ENCODE assay signal across 8 mouse cellular contexts in genomic region chr3:79559021-79559772, GRCm38 (mm10). TPM values are rescaled to one million over a fixed set of nuclear protein-coding genes. Genes with fewer than 3 reads are reported as not detected.
DNase-seq lines count a peak whose midpoint lies in the region; ATAC-seq lines count a peak whose summit lies in the region.

No protein-coding gene starts in this region.

- H3K36me3 ChIP-seq in forebrain, embryonic 16.5 days (ENCODE audit: control insufficient read depth, insufficient read depth), result no peaks in the 10 kb centered on the region
- H3K36me3 ChIP-seq in macrophage (ENCODE audit: inconsistent target), result peaks cover 13% of the 10 kb centered on the region; the same call in 1 of the 2 replicates

- peak; percentile 60 for ATAC-seq in forebrain, embryonic 16.5 days
- no peak for ATAC-seq in erythroblast, adult 5-6 weeks (replicated peaks; ENCODE audit: low FRiP score, poor library complexity, severe bottlenecking)

- H3K27ac ChIP-seq in forebrain, embryonic 16.5 days (ENCODE audit: low read length), result peak overlapping the region; percentile 47; the same call in 1 of the 2 replicates
- peak overlapping the region; percentile 54 for H3K27ac ChIP-seq in macrophage

- no peak overlapping the region for H3K9ac ChIP-seq in forebrain, embryonic 16.5 days (replicated peaks; ENCODE audit: low read depth, low read length)

- no peaks in the 10 kb centered on the region for H3K9me3 ChIP-seq in forebrain, embryonic 16.5 days (ENCODE audit: control insufficient read depth, low read length)

- no peak overlapping the region for H3K4me3 ChIP-seq in forebrain, embryonic 16.5 days (replicated peaks; ENCODE audit: low read length)
- H3K4me3 ChIP-seq in macrophage (ENCODE audit: inconsistent target), result no peak overlapping the region

- 74% methylated on average over 9 of the region's 9 CpGs for WGBS in forebrain, embryonic 16.5 days
- WGBS in macrophage (ENCODE audit: missing documents), result 35% methylated on average over 9 of the region's 9 CpGs

- peak; percentile 24 for DNase-seq in gastrocnemius, postnatal 10 days
- no peak for DNase-seq in gastrocnemius, postnatal 4 days (ENCODE audit: low spot score in 2 of 2)
- DNase-seq in Muller cell, postnatal 12 days (ENCODE audit: inconsistent ontology term), result peak; percentile 87
- DNase-seq in kidney, adult 8-10 months, result peak; percentile 88 to 91
- no peak for DNase-seq in thymus, adult 18-20 months

- peaks cover 11% of the 10 kb centered on the region for H3K4me1 ChIP-seq in forebrain, embryonic 16.5 days (replicated peaks; ENCODE audit: control insufficient read depth, insufficient read depth, low read length)

- H3K27me3 ChIP-seq in forebrain, embryonic 16.5 days (replicated peaks; ENCODE audit: control insufficient read depth, insufficient read depth, low read length), result no peaks in the 10 kb centered on the region

- H3K4me2 ChIP-seq in forebrain, embryonic 16.5 days (ENCODE audit: low read length), result no peak overlapping the region

- H3K79me2 ChIP-seq in macrophage (ENCODE audit: inconsistent target), result peaks cover 100% of the 10 kb centered on the region

RNA-seq across cellular contexts. Expression of gene Fnip2, which starts 8.4 kb away (rescaled TPM):
- total RNA-seq in gastrocnemius, postnatal 10 days (2021), result 1 to 10 TPM; 5.7 to 7.7 TPM
- 10 to 100 TPM; 10.3 to 10.6 TPM for total RNA-seq in gastrocnemius, postnatal 4 days (2021)
- 4.0 and 5.7 TPM in 2 replicates for polyA plus RNA-seq in forebrain, embryonic 16.5 days (2015; fragmentation: Nextera tagmentation; extraction: Ambion mirVana)
- total RNA-seq in macrophage (2018; cell fraction: chromatin; rRNA removed), result 1,000 to 10,000 TPM in 9 of 26 experiments, 100 to 1,000 TPM in 17; 297 to 1,489 (median 906) TPM
- total RNA-seq in macrophage (2018; cell fraction: cytosol; rRNA removed), result 100 to 1,000 TPM; 110 to 449 (median 248) TPM
- 1,000 to 10,000 TPM in 1 of 26 experiments, 100 to 1,000 TPM in 25; 324 to 1,078 (median 679) TPM for total RNA-seq in macrophage (2018; cell fraction: nucleus; rRNA removed)
- 87.1 to 150 TPM (median 126 TPM) in 3 replicates for polyA plus RNA-seq in macrophage (2018)
- 35.5 and 82.1 TPM in 2 replicates for total RNA-seq in erythroblast, adult 5-6 weeks (2015; ENCODE audit: low replicate concordance)
- total RNA-seq in erythroblast, adult 5-6 weeks (2017; ENCODE audit: low replicate concordance), result 93.3 and 101 TPM in 2 replicates

RNA-seq across cellular contexts. Expression of gene Ppid, which starts 31.9 kb away (rescaled TPM):
- 10 to 100 TPM; 39.3 to 42.8 TPM for total RNA-seq in gastrocnemius, postnatal 10 days (2021)
- total RNA-seq in gastrocnemius, postnatal 4 days (2021), result 10 to 100 TPM; 41.1 to 42.5 TPM
- polyA plus RNA-seq in forebrain, embryonic 16.5 days (2015; fragmentation: Nextera tagmentation; extraction: Ambion mirVana), result 161 and 169 TPM in 2 replicates
- total RNA-seq in macrophage (2018; cell fraction: chromatin; rRNA removed), result 100 to 1,000 TPM in 9 of 26 experiments, 10 to 100 TPM in 17; 63.0 to 144 (median 94.2) TPM
- total RNA-seq in macrophage (2018; cell fraction: cytosol; rRNA removed), result 10 to 100 TPM in 21 of 26 experiments, 1 to 10 TPM in 5; 7.4 to 21.1 (median 14.3) TPM
- 100 to 1,000 TPM in 5 of 26 experiments, 10 to 100 TPM in 21; 31.0 to 137 (median 61.1) TPM for total RNA-seq in macrophage (2018; cell fraction: nucleus; rRNA removed)
- 25.8 to 37.9 TPM (median 37.4 TPM) in 3 replicates for polyA plus RNA-seq in macrophage (2018)
- total RNA-seq in erythroblast, adult 5-6 weeks (2015; ENCODE audit: low replicate concordance), result 32.3 and 35.5 TPM in 2 replicates
- total RNA-seq in erythroblast, adult 5-6 weeks (2017; ENCODE audit: low replicate concordance), result 60.6 and 64.3 TPM in 2 replicates

Comparison
In these comparisons a context has a peak if more than half of its experiments do, and no peak if none do; other contexts are left out.
1. DNase-seq: peak in gastrocnemius, postnatal 10 days (single experiment), Muller cell, postnatal 12 days (single experiment) and kidney, adult 8-10 months (2 of 2); none in gastrocnemius, postnatal 4 days (0 of 2) and thymus, adult 18-20 months (0 of 2).